Mouse (Mus musculus): ENCODE data around the gene Osbpl8.

DNA sequence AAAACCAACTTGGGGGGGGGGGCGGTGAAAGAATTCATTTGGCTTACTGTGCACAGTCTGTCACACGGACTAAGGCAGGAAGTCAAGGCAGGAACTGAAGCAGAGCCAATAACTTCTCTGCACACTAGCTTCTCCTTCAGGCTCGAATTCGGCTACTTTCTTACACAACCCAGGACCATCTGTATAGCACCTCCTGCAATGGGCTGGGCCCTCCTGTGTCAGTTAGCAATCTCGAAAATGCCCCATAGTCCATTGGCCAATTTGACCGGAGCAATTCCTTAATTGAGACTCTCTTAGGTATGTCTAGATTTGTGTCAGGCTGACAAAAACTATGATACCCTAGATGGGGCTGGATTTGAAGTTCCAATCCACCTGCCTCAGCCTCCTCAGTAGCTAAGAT is 3.2 kb upstream of the Osbpl8 start:
- no peak for TF ChIP-seq CTCF (IDR thresholded peaks at IDR 0.05; ENCODE audit: control insufficient read depth, insufficient read depth, low read length)
- TF ChIP-seq POLR2A (IDR thresholded peaks at IDR 0.05; ENCODE audit: borderline replicate concordance, control insufficient read depth, low read depth, low read length): no peak

All from bone marrow, adult 2 months (tissue).